Mouse (Mus musculus) CH12.LX (cell line): Measurements from ENCODE around the gene Gas2l3. TPM values are rescaled to one million over a fixed set of nuclear protein-coding genes. Genes with fewer than 3 reads are reported as not detected.

Experiments used
- DNase-seq: peaks from one replicate; pipeline ENCODE4 v3.0.0-alpha.2; 2013; ENCODE audit errors: extremely low read depth
- H3K27ac ChIP-seq: 2 replicates; pipeline ENCODE4 v1.5.1; 2012; ENCODE audit warnings: low read depth, mild to moderate bottlenecking, control low read depth, moderate library complexity; ENCODE audit not compliant: insufficient read depth
- H3K27me3 ChIP-seq: replicated peaks from 2 replicates; pipeline ENCODE3; 2012; ENCODE audit warnings: inconsistent platforms
- H3K36me3 ChIP-seq, 2 experiments: replicated peaks in 1 of 2; 2 replicates each; pipeline versions ENCODE3 to v1.6.1; 2012; ENCODE audit warnings: inconsistent platforms in 1 of 2, low read length in 1 of 2, mild to moderate bottlenecking in 1 of 2, mixed read lengths in 1 of 2, moderate library complexity in 1 of 2; ENCODE audit not compliant: control insufficient read depth in 1 of 2, insufficient read depth in 1 of 2
- H3K4me1 ChIP-seq, 2 experiments: 2 replicates each; pipeline ENCODE4 v1.6.1; 2012; ENCODE audit warnings: inconsistent platforms in 1 of 2, moderate library complexity in 1 of 2; ENCODE audit not compliant: insufficient read depth in 2 of 2, control insufficient read depth in 1 of 2
- H3K4me2 ChIP-seq: 2 replicates; pipeline ENCODE4 v1.6.1; 2012; ENCODE audit warnings: low read depth, mild to moderate bottlenecking, control low read depth; ENCODE audit not compliant: poor library complexity, insufficient read depth, severe bottlenecking
- H3K4me3 ChIP-seq, 3 experiments: fragments of 150-350 bp in 1 of 3; sonication (generic) in 1 of 3; replicated peaks in 1 of 3; 2 replicates each; pipeline versions ENCODE3 to v1.5.1; 2011 to 2012; ENCODE audit warnings: low read depth in 2 of 3, low read length in 2 of 3, mild to moderate bottlenecking in 2 of 3, moderate library complexity in 2 of 3, control low read depth in 1 of 3, improper control_type of control experiment in 1 of 3, inconsistent platforms in 1 of 3, mixed read lengths in 1 of 3; ENCODE audit not compliant: poor library complexity in 1 of 3
- H3K79me2 ChIP-seq: replicated peaks from 2 replicates; pipeline ENCODE4 v1.6.1; 2012; ENCODE audit warnings: mild to moderate bottlenecking, moderate library complexity; ENCODE audit not compliant: control insufficient read depth, poor library complexity, insufficient read depth, severe bottlenecking; ENCODE audit errors: extremely low read depth
- H3K9ac ChIP-seq: 2 replicates; pipeline ENCODE4 v1.6.1; 2012; ENCODE audit warnings: low read depth, mild to moderate bottlenecking, control low read depth, moderate library complexity; ENCODE audit not compliant: insufficient read depth
- H3K9me3 ChIP-seq: replicated peaks from 2 replicates; pipeline ENCODE3; 2012; ENCODE audit warnings: low read length, inconsistent platforms, mixed read lengths
- ELF1 ChIP-seq: IDR thresholded peaks from 2 replicates; pipeline ENCODE4 v1.6.1; 2014; ENCODE audit warnings: low read depth, mild to moderate bottlenecking, inconsistent platforms, low read length, improper control_type of control experiment
- HCFC1 ChIP-seq: IDR thresholded peaks from 2 replicates; pipeline ENCODE4 v1.6.1; 2012; ENCODE audit warnings: low read depth, mild to moderate bottlenecking, inconsistent platforms, low read length, improper control_type of control experiment
- JUN ChIP-seq: IDR thresholded peaks from 2 replicates; pipeline ENCODE4 v1.6.1; 2011; ENCODE audit warnings: low read depth, mild to moderate bottlenecking, low read length, improper control_type of control experiment, moderate library complexity; ENCODE audit not compliant: insufficient read depth
- MAX ChIP-seq: IDR thresholded peaks from 2 replicates; pipeline ENCODE4 v1.6.1; 2011; ENCODE audit warnings: low read length, improper control_type of control experiment
- MEF2A ChIP-seq: IDR thresholded peaks from 2 replicates; pipeline ENCODE4 v1.6.1; 2014; ENCODE audit warnings: low read depth, mild to moderate bottlenecking, inconsistent platforms, low read length, improper control_type of control experiment, borderline replicate concordance
- NELFE ChIP-seq: IDR thresholded peaks from 2 replicates; pipeline ENCODE4 v1.6.1; 2011; ENCODE audit warnings: low read depth, low read length, improper control_type of control experiment
- PAX5 ChIP-seq: IDR thresholded peaks from 2 replicates; pipeline ENCODE4 v1.6.1; 2012; ENCODE audit warnings: low read length, inconsistent platforms, mixed read lengths
- POLR2A ChIP-seq: IDR thresholded peaks from 2 replicates; pipeline ENCODE4 v1.6.1; 2011; ENCODE audit warnings: low read depth, mild to moderate bottlenecking, improper control_type of control experiment, low read length
- POLR2AphosphoS2 ChIP-seq: IDR thresholded peaks from 2 replicates; pipeline ENCODE4 v1.6.1; 2011; ENCODE audit warnings: low read depth, low read length, improper control_type of control experiment
- SIN3A ChIP-seq: IDR thresholded peaks from 2 replicates; pipeline ENCODE4 v1.6.1; 2012; ENCODE audit warnings: low read length, improper control_type of control experiment, inconsistent platforms
- TBP ChIP-seq: conservative IDR thresholded peaks from 2 replicates; pipeline ENCODE4 v1.6.1; 2011; ENCODE audit warnings: low read depth, low read length, improper control_type of control experiment
- TCF12 ChIP-seq: IDR thresholded peaks from 2 replicates; pipeline ENCODE4 v1.6.1; 2014; ENCODE audit warnings: low read depth, mild to moderate bottlenecking, inconsistent platforms, low read length, improper control_type of control experiment
- UBTF ChIP-seq: IDR thresholded peaks from 2 replicates; pipeline ENCODE4 v1.6.1; 2012; ENCODE audit warnings: low read depth, mild to moderate bottlenecking, inconsistent platforms, low read length, improper control_type of control experiment, moderate library complexity
- ZC3H11A ChIP-seq: IDR thresholded peaks from 2 replicates; pipeline ENCODE4 v1.6.1; 2012; ENCODE audit warnings: low read depth, mild to moderate bottlenecking, inconsistent platforms, low read length, improper control_type of control experiment
- ZKSCAN1 ChIP-seq: IDR thresholded peaks from 2 replicates; pipeline ENCODE4 v1.6.1; 2012; ENCODE audit warnings: low read depth, inconsistent platforms, low read length, improper control_type of control experiment, borderline replicate concordance
- ZMIZ1 ChIP-seq: IDR thresholded peaks from 2 replicates; pipeline ENCODE4 v1.6.1; 2012; ENCODE audit warnings: low read depth, mild to moderate bottlenecking, inconsistent platforms, low read length, improper control_type of control experiment
- dilution Hi-C: fragments of 300-500 bp; cut with MboI; formaldehyde crosslinking; loops from 2 replicates; pipeline ENCODE4 v1.14.3; 2020; ENCODE audit warnings: low sequenced_read_pairs; ENCODE audit not compliant: extremely low pct_unique_long_range_greater_than_20kb, extremely low pct_ligation_motif_present
- in situ Hi-C: fragments of 300-500 bp; cut with MboI; formaldehyde crosslinking; loops from 3 replicates; pipeline ENCODE4 v1.14.3; 2019; ENCODE audit warnings: low sequenced_read_pairs, low pct_ligation_motif_present, low pct_unique_long_range_greater_than_20kb, mixed read lengths
- polyA plus RNA-seq: library from polyadenylated mRNA; unstranded; fragments of >175 nt; gene quantifications from 2 replicates; pipeline ENCODE4 v1.2.1, GENCODE M21; 2012; ENCODE audit warnings: low read depth; ENCODE audit not compliant: insufficient read length
- total RNA-seq, 2 experiments: library from RNA; depleted of rRNA; stranded (reverse); fragments of 300-350 nt in 1 of 2; fragments of >200 nt in 1 of 2; gene quantifications; 2 replicates each; pipeline ENCODE4 v1.2.3; 2012 to 2014

Gas2l3 gene
- total and polyA plus RNA-seq, 3 experiments, result 7.3 to 12.2 (median 9.4) TPM

- dilution Hi-C loops (no loop called here), in situ Hi-C loops (no loop called here)
- H3K9me3 ChIP-seq, result no peaks in the 10 kb centered on the region
- no peak for DNase-seq
- TF ChIP-seq POLR2AphosphoS2, result no peak
- no peak for TF ChIP-seq PAX5
- no peak for TF ChIP-seq POLR2A
- no peak for TF ChIP-seq MEF2A
- no peak for TF ChIP-seq TCF12
- no peak for TF ChIP-seq ZKSCAN1
- 0 out of 2 replicates have a peak, but pooled peaks cover 2% of the 10 kb centered on the region for H3K79me2 ChIP-seq
- H3K4me3 ChIP-seq, result no peak overlapping the region
- H3K27ac ChIP-seq, result no peak overlapping the region
- H3K27me3 ChIP-seq, result no peaks in the 10 kb centered on the region
- H3K9ac ChIP-seq, result no peak overlapping the region
- no peak overlapping the region for H3K4me2 ChIP-seq
- H3K36me3 ChIP-seq, result peaks cover 26 to 84% of the 10 kb centered on the region in 2 experiments
- no peaks in the 10 kb centered on the region for H3K4me1 ChIP-seq
Measured at GRCm38 (mm10) chr10:89423164-89423778, 20.5 kb downstream of the Gas2l3 start.

- H3K36me3 ChIP-seq, result peaks cover 26 to 84% of the 10 kb centered on the region in 2 experiments
- in situ Hi-C loops, result no loop called here
- no peak overlapping the region for H3K27ac ChIP-seq
- no peak for DNase-seq
- H3K9me3 ChIP-seq, result no peaks in the 10 kb centered on the region
- no peak for TF ChIP-seq SIN3A
- TF ChIP-seq MEF2A, result no peak
- no peak for TF ChIP-seq UBTF
- TF ChIP-seq ELF1, result no peak
- no peak for TF ChIP-seq NELFE
- no peak for TF ChIP-seq HCFC1
- no peak for TF ChIP-seq ZKSCAN1
- no peak for TF ChIP-seq ZMIZ1
- TF ChIP-seq MAX, result no peak
- no peak for TF ChIP-seq JUN
- no peak for TF ChIP-seq ZC3H11A
- no peak for TF ChIP-seq TBP
- TF ChIP-seq, all 38 proteins: peak for 0
- Histone ChIP-seq H3K9ac (no peak overlapping the region), H3K4me3 (no peak overlapping the region), H3K79me2 (0 out of 2 replicates have a peak, but pooled peaks cover 2% of the 10 kb centered on the region), H3K4me2 (no peak overlapping the region), H3K4me1 (no peaks in the 10 kb centered on the region), H3K27me3 (no peaks in the 10 kb centered on the region)
- dilution Hi-C loops, result no loop called here
Measured at GRCm38 (mm10) chr10:89422504-89423158, 21.1 kb downstream of the Gas2l3 start.
